Mouse (Mus musculus) E14TG2a.4 (cell line): ENCODE results near the gene Igsf8.
A peak's percentile ranks its signal among the peaks of the same experiment; 100 is the strongest.

ENCODE experiments used
- H3K27me3 ChIP-seq: 2 replicates; pipeline ENCODE4 v1.6.1; 2014; ENCODE audit warnings: low read length, control low read depth; ENCODE audit not compliant: insufficient read depth
- H3K36me3 ChIP-seq: 2 replicates; pipeline ENCODE4 v1.6.1; 2014; ENCODE audit warnings: low read length, control low read depth; ENCODE audit not compliant: insufficient read depth
- H3K4me1 ChIP-seq: replicated peaks from 2 replicates; pipeline ENCODE4 v1.6.1; 2014; ENCODE audit warnings: low read depth, low read length, control low read depth
- H3K4me3 ChIP-seq: replicated peaks from 2 replicates; pipeline ENCODE4 v1.5.1; 2014; ENCODE audit warnings: mild to moderate bottlenecking, low read length
- H3K9me3 ChIP-seq: 2 replicates; pipeline ENCODE4 v1.6.1; 2014; ENCODE audit warnings: low read length, control low read depth
- CTCF ChIP-seq: conservative IDR thresholded peaks from 2 replicates; pipeline ENCODE4 v1.5.1; 2014; ENCODE audit warnings: low read length
- NANOG ChIP-seq: IDR thresholded peaks from 2 replicates; pipeline ENCODE4 v1.6.1; 2014; ENCODE audit warnings: borderline replicate concordance, low read length, mixed read lengths
- POU5F1 ChIP-seq: IDR thresholded peaks from 2 replicates; pipeline ENCODE4 v1.6.1; 2014; ENCODE audit warnings: low read length, borderline replicate concordance

Gene Igsf8

DNA sequence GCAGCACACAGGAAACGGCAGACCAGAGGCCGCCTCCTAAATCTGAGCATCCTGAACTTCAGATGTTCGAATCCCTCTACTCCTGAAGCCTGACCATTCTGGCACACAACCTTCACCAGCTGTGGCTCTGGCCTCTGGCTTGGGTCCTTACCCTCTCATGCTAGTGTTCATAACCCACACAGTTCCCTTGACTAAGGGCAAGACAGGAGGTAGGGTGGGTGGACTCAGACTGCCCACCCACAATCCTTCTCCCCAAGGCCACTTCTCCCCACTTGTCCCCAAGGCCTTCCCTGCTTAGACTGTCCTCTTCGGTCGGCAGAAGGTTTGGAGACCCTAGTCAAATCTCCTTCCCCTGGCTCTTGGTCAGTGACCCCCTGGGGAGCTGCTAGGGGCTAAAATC is 88.1 kb downstream of the Igsf8 start:
- Histone ChIP-seq H3K36me3 (no peaks in the 10 kb centered on the region), H3K4me3 (peak overlapping the region; percentile 46; the same call in 1 of the 2 replicates), H3K27me3 (peaks cover 77% of the 10 kb centered on the region), H3K9me3 (no peaks in the 10 kb centered on the region), H3K4me1 (peaks cover 29% of the 10 kb centered on the region)
- TF ChIP-seq NANOG (no peak), POU5F1 (no peak), CTCF (no peak)

DNA sequence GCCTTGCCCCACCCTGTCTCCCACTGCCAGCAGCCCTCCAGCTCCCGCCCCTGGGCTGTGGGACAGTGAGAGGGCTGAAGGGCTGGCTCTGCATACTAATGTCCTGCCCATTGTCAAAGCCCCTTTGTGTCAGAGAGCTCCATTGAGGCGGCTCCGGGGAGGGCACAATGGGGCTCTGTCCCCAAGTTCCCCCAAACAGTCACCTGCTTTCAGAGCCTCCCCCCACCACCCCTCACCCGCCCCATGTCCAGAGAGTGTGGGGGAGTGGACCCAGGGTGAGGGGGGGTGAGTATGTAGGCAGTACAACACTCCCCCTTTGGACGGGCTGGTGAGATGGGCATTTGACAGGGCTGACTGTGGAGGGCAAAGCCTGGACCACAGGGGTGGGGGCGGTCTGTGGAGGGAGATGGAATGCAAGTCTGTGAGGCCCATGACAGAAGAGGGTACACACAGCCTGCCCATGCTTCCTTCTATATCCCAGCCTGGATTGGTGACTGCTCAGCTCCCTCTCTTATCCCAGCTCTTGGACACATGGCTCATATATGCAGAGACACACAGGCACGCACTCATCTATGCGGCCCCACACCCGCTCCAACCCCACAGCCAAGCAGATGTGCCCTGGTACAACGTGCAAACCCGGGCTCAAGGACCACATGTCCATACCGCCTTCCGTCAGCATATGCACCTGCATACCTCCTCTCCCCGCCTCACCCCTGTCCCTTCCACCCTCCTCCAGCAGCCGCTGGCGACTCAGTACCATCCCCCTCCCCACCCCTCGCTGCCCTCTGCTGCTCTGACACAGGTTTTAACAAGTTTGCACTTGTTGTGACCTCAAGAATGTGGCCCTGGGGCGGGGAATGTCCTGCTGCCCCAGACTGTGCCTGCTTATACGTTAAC is 88.7 kb downstream of the Igsf8 start:
- Histone ChIP-seq H3K27me3 (peaks cover 79% of the 10 kb centered on the region), H3K4me1 (peaks cover 29% of the 10 kb centered on the region), H3K4me3 (peak overlapping the region; percentile 46), H3K36me3 (no peaks in the 10 kb centered on the region), H3K9me3 (no peaks in the 10 kb centered on the region)
- TF ChIP-seq CTCF, result no peak
- no peak for TF ChIP-seq NANOG

DNA sequence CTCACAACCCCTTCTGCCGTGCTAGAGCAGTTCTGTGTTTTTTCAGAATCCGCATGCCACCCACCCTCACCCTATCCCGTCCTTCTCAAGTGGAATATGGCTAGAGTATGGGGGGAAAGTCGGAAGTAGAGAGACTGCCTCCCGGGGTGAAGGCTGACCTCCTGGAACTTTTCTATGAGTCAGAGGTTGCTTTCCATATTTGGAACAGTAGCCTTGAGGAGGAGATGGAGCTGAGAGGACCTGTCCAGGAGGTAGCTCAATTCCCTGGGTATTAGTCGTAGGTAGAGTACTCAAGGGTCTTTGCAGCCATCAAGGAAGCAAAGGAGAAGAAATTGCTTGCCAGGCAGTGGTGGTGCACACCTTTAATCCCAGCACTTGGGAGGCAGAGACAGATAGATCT is 90.6 kb downstream of the Igsf8 start:
- Histone ChIP-seq H3K4me3 (no peak overlapping the region), H3K9me3 (no peaks in the 10 kb centered on the region)

DNA sequence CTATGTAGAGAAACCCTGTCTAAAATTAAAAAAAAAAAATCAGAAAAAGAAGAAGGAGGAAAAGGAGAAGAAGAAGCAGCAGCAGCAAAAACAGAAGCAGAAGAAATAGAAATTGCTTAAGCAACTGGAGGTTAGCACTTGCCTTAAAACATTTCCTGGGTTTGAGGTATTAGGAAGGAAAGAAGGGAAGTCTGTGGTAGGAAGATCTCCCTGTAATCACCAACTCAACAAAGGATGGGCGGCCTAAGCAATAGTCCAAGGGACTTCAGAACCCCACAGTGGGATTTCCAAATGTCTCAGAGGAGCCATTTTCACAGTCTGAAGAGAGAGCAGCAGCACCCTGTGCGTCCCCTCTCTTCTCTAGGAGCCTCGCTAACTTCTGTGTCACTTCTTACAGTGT is 91.0 kb downstream of the Igsf8 start:
- H3K4me1 ChIP-seq, result peaks cover 43% of the 10 kb centered on the region
- peaks cover 71% of the 10 kb centered on the region for H3K27me3 ChIP-seq
- no peaks in the 10 kb centered on the region for H3K36me3 ChIP-seq
- no peak overlapping the region for H3K4me3 ChIP-seq
- TF ChIP-seq POU5F1 (no peak), NANOG (no peak), CTCF (no peak)
- H3K9me3 ChIP-seq, result no peaks in the 10 kb centered on the region

More for the DNA sequence above, 90.6 kb downstream of the Igsf8 start:
- no peak for TF ChIP-seq CTCF
- no peaks in the 10 kb centered on the region for H3K36me3 ChIP-seq
- peaks cover 39% of the 10 kb centered on the region for H3K4me1 ChIP-seq
- peaks cover 70% of the 10 kb centered on the region for H3K27me3 ChIP-seq

DNA sequence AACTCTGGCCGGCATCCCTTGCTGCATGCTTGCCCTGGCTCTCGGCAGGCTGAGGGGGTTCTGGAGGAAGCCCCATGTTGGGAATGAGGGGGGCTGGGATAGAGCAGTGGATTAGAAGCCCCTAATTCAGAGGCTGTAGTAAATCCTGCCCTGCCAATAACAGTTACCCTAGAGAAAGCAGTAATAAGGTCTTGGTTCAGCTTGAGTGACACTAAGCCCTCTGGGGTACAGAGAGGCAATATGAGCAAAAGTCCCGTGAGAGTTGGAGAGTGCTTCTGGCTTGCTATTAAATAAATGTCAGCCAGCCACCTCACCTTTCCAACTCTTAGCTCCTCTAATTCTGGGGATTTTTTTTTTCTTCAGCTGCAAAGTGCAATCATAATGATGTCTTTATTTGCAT is 93.9 kb downstream of the Igsf8 start:
- no peaks in the 10 kb centered on the region for H3K36me3 ChIP-seq
- no peak for TF ChIP-seq NANOG
- TF ChIP-seq POU5F1, result no peak
- no peak for TF ChIP-seq CTCF
- H3K27me3 ChIP-seq, result peaks cover 67% of the 10 kb centered on the region
- H3K4me3 ChIP-seq, result no peak overlapping the region
- H3K4me1 ChIP-seq, result peaks cover 31% of the 10 kb centered on the region
- H3K9me3 ChIP-seq, result no peaks in the 10 kb centered on the region

DNA sequence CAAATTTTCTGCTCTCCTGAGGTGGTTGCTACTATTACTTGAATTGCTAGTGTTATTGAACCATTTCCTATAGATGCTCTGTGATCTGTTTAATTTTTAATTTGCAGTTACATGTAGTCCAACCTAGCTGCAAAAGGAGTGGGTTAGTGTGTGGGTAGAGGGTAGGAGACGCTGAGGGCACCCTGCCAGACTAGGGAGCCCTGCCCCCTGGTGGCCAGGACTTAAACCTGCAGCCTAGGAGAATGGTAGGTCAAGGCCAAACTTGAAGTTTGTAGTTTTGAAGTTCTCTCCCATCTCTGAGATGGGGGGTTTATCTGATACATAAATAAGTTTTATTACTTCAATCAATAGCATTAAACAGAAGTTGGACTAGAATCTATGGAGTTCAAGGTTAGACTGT is 96.1 kb downstream of the Igsf8 start:
- H3K36me3 ChIP-seq, result no peaks in the 10 kb centered on the region
- H3K4me1 ChIP-seq, result peaks cover 14% of the 10 kb centered on the region
- peaks cover 53% of the 10 kb centered on the region for H3K27me3 ChIP-seq
- H3K9me3 ChIP-seq, result no peaks in the 10 kb centered on the region
- no peak overlapping the region for H3K4me3 ChIP-seq
- TF ChIP-seq POU5F1 (no peak), CTCF (peak; percentile 83)

DNA sequence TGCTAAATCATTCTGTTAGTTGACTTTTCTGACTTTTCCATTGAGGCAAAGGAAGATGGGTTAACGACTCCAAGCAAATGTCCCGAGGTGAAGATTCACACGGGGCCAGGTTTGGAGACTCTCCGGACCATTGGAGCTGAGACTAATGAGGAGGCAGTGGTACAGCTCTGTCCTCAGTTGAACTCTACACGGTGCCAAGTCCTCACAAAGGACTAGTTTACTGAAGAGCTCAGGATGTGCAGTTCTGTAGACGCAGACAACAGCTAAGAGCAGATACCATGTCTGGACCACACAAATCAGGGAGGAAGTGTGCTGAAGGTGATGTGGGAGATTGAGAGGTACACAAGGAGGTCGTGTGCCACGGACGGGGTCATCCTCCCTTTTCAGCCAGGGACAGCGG is 96.9 kb downstream of the Igsf8 start:
- TF ChIP-seq POU5F1 (no peak), NANOG (no peak), CTCF (no peak)
- Histone ChIP-seq H3K9me3 (no peaks in the 10 kb centered on the region), H3K36me3 (no peaks in the 10 kb centered on the region), H3K4me1 (peaks cover 14% of the 10 kb centered on the region), H3K4me3 (no peak overlapping the region), H3K27me3 (peaks cover 49% of the 10 kb centered on the region)

DNA sequence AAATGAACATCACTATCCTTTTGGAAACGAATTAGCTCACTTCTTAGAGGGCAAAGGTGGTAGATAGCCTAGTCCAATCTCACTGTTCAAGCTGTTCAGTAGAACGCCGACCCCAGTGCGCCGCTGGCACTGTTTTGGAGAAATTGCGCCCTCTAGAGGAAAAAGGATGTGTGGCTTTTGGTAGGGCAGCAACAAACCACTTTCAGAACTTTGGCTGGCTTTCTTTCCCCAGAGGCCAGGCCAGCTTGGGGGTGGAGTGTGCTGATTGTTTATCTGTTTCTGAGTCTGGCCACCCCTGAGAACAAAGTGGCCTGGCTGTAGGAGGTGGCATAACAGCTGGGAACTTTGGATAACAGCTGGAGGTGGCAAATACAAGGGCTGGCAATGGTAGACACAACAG is 103.2 kb downstream of the Igsf8 start:
- H3K27me3 ChIP-seq, result peaks cover 31% of the 10 kb centered on the region
- H3K36me3 ChIP-seq, result no peaks in the 10 kb centered on the region
- H3K4me3 ChIP-seq, result no peak overlapping the region
- H3K4me1 ChIP-seq, result peaks cover 19% of the 10 kb centered on the region
- no peak for TF ChIP-seq NANOG
- no peak for TF ChIP-seq POU5F1
- TF ChIP-seq CTCF, result peak; percentile 92
- H3K9me3 ChIP-seq, result no peaks in the 10 kb centered on the region

DNA sequence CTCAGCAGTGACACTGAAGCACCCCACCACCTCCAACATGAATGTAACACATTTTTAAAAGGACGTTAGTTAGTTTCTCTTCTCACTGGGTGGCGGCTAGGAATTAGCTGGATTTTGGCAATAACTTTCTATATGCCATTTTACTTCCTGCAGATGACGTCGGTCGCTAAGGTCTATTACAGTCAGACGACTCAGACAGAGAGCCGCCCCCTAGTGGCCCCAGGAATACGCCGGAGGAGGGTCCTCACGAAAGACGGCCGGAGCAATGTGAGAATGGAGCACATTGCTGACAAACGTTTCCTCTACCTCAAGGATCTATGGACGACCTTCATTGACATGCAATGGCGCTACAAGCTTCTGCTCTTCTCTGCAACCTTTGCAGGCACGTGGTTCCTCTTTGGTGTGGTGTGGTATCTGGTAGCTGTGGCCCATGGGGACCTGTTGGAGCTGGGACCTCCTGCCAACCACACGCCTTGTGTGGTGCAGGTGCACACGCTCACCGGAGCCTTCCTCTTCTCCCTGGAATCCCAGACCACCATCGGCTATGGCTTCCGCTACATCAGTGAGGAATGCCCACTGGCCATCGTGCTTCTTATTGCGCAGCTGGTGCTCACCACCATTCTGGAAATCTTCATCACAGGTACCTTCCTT is 107.5 kb downstream of the Igsf8 start:
- Histone ChIP-seq H3K9me3 (no peaks in the 10 kb centered on the region), H3K27me3 (peaks cover 35% of the 10 kb centered on the region), H3K4me1 (peaks cover 23% of the 10 kb centered on the region), H3K36me3 (no peaks in the 10 kb centered on the region), H3K4me3 (peak overlapping the region; percentile 71)
- TF ChIP-seq CTCF, result peak; percentile 63
- TF ChIP-seq NANOG, result no peak
